Mouse (Mus musculus) midbrain, embryonic 12.5 days (tissue): ENCODE results near the gene Wdr63. TPM values are rescaled to one million over a fixed set of nuclear protein-coding genes. Genes with fewer than 3 reads are reported as not detected.

Experiments
- ATAC-seq: fragments of 200-750 bp; cut with Nextera tagmentation; 2 replicates; pipeline ENCODE4 v1.8.0; 2017; ENCODE audit warnings: low read depth, moderate TSS enrichment, moderate library complexity; ENCODE audit not compliant: low FRiP score
- H3K27ac ChIP-seq: fragments of 300-500 bp; sonication (generic); replicated peaks from 2 replicates; pipeline ENCODE4 v1.5.1; 2016; ENCODE audit warnings: mild to moderate bottlenecking
- H3K27me3 ChIP-seq: fragments of 300-500 bp; sonication (generic); 2 replicates; pipeline ENCODE4 v1.6.1; 2016; ENCODE audit warnings: mild to moderate bottlenecking
- H3K36me3 ChIP-seq: fragments of 300-500 bp; sonication (generic); 2 replicates; pipeline ENCODE4 v1.6.1; 2016
- H3K4me1 ChIP-seq: fragments of 300-500 bp; sonication (generic); 2 replicates; pipeline ENCODE4 v1.6.1; 2016
- H3K4me2 ChIP-seq: fragments of 300-500 bp; sonication (generic); replicated peaks from 2 replicates; pipeline ENCODE4 v1.6.1; 2016; ENCODE audit warnings: mild to moderate bottlenecking, moderate library complexity
- H3K4me3 ChIP-seq: fragments of 300-500 bp; sonication (generic); 2 replicates; pipeline ENCODE4 v1.5.1; 2016; ENCODE audit warnings: mild to moderate bottlenecking
- H3K9ac ChIP-seq: fragments of 300-500 bp; sonication (generic); replicated peaks from 2 replicates; pipeline ENCODE4 v1.6.1; 2016; ENCODE audit warnings: mild to moderate bottlenecking, moderate library complexity
- H3K9me3 ChIP-seq: fragments of 300-500 bp; sonication (generic); 2 replicates; pipeline ENCODE4 v1.6.1; 2016; ENCODE audit warnings: mild to moderate bottlenecking
- WGBS: fragments of 180-500 bp; shearing (Covaris S2); methylation state at CpG from one replicate; pipeline ENCODE4 v1.1.7; 2016; 5-methylcytosine and 5-hydroxymethylcytosine counted together
- polyA plus RNA-seq: library from polyadenylated mRNA; unstranded; fragments of >200 nt; fragmentation: Nextera tagmentation; extraction: Ambion mirVana; gene quantifications from 2 replicates; pipeline ENCODE4 v1.2.1, GENCODE M21; 2016

Wdr63 gene
- 0.18 and 0.34 TPM in 2 replicates for polyA plus RNA-seq

GRCm38 (mm10) chr3:146107921-146108571 lies at the start of gene Wdr63:
Gene Wdr63, minus strand, starts transcription at chr3:146108130.
- Histone ChIP-seq H3K27ac (no peak within 1 kb of the TSS), H3K36me3 (no peaks in the 10 kb centered on the region), H3K27me3 (peaks cover 5% of the 10 kb centered on the region; the same call in 1 of the 2 replicates), H3K4me1 (peaks cover 5% of the 10 kb centered on the region; the same call in 1 of the 2 replicates), H3K4me3 (peak within 1 kb of the TSS; percentile 45), H3K4me2 (peak within 1 kb of the TSS; percentile 83), H3K9ac (peak within 1 kb of the TSS; percentile 24), H3K9me3 (no peaks in the 10 kb centered on the region)
- ATAC-seq = peak; percentile 97
- 12% methylated on average over 18 of the region's 18 CpGs for WGBS

DNA sequence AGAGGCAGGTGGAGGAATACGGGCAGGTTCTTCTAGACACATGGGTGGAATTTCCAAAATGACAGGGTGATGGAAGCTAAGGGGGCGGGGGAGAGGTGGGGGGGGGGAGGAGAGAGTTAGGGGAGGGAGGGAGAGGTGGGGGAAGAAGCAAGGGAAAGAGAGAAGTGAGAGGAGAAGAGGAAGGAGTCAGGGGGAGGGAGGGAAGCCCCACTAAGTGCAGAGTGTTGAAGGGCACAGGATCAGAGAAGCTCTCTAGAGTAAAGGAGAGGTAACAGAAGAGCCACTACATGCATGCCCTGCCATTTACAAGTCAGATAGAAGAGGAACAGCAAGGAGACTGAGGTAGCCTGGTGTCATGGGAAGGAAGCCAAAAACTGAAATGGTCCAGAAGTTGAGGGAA lies 48.9 kb upstream of the Wdr63 start:
- peaks cover 24% of the 10 kb centered on the region for H3K27me3 ChIP-seq
- no peak overlapping the region for H3K4me3 ChIP-seq
- H3K4me2 ChIP-seq = no peak overlapping the region
- no peak overlapping the region for H3K27ac ChIP-seq
- WGBS = 85% methylated on average over 2 of the region's 2 CpGs
- H3K9me3 ChIP-seq = no peaks in the 10 kb centered on the region
- 0 out of 2 replicates have a peak, but pooled peaks cover 4% of the 10 kb centered on the region for H3K4me1 ChIP-seq
- no peak overlapping the region for H3K9ac ChIP-seq
- no peaks in the 10 kb centered on the region for H3K36me3 ChIP-seq
- ATAC-seq = no peak

GRCm38 (mm10) chr3:146155628-146156576 lies 48.0 kb upstream of the Wdr63 start:
- no peaks in the 10 kb centered on the region for H3K36me3 ChIP-seq
- no peak overlapping the region for H3K4me2 ChIP-seq
- no peak for ATAC-seq
- WGBS = 86% methylated on average over 13 of the region's 13 CpGs
- peaks cover 33% of the 10 kb centered on the region for H3K27me3 ChIP-seq
- H3K27ac ChIP-seq = no peak overlapping the region
- H3K4me3 ChIP-seq = no peak overlapping the region
- H3K9ac ChIP-seq = no peak overlapping the region
- H3K9me3 ChIP-seq = no peaks in the 10 kb centered on the region
- 0 out of 2 replicates have a peak, but pooled peaks cover 4% of the 10 kb centered on the region for H3K4me1 ChIP-seq

GRCm38 (mm10) chr3:146153862-146154611 lies 46.1 kb upstream of the Wdr63 start:
- WGBS = 35% methylated on average over 12 of the region's 12 CpGs
- Histone ChIP-seq H3K4me2 (peak overlapping the region; percentile 27; the same call in 1 of the 2 replicates), H3K36me3 (no peaks in the 10 kb centered on the region), H3K4me1 (peaks cover 15% of the 10 kb centered on the region), H3K27ac (no peak overlapping the region), H3K9ac (no peak overlapping the region), H3K4me3 (no peak overlapping the region), H3K27me3 (peaks cover 52% of the 10 kb centered on the region), H3K9me3 (no peaks in the 10 kb centered on the region)
- peak; percentile 69; the same call in 1 of the 2 replicates for ATAC-seq

- peaks cover 15% of the 10 kb centered on the region for H3K4me1 ChIP-seq
- no peak overlapping the region for H3K4me3 ChIP-seq
- no peak for ATAC-seq
- no peak overlapping the region for H3K4me2 ChIP-seq
- no peak overlapping the region for H3K9ac ChIP-seq
- no peaks in the 10 kb centered on the region for H3K36me3 ChIP-seq
- WGBS = 78% methylated on average over 2 of the region's 2 CpGs
- H3K9me3 ChIP-seq = no peaks in the 10 kb centered on the region
- H3K27me3 ChIP-seq = peaks cover 60% of the 10 kb centered on the region
- H3K27ac ChIP-seq = no peak overlapping the region
Observed at GRCm38 (mm10) chr3:146152913-146153312, 45.0 kb upstream of the Wdr63 start.

- peaks cover 59% of the 10 kb centered on the region for H3K27me3 ChIP-seq
- 93% methylated on average over 8 of the region's 8 CpGs for WGBS
- ATAC-seq = no peak
Observed at GRCm38 (mm10) chr3:146152348-146152747, 44.4 kb upstream of the Wdr63 start.

DNA sequence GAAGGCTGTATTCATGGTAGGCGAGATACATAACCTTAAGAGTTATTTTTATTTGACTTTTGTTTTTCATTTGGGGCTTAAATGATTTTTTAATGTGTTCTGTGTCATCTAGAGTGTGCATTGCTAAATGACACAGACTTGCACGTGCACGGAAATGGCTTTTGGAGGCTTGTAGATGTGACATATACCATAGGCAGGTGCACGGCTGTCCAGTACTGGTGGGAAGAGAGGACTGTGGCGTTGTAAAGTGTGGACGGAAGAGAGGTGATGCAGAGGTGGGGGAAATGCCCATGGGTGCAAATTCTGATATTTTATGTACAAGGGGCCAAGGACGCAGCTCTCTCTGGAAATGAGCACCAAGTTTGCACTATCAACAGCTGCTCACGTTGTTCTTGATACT lies 43.8 kb upstream of the Wdr63 start:
- H3K27me3 ChIP-seq = peaks cover 58% of the 10 kb centered on the region
- 95% methylated on average over 8 of the region's 8 CpGs for WGBS
- no peaks in the 10 kb centered on the region for H3K9me3 ChIP-seq
- no peak overlapping the region for H3K27ac ChIP-seq
- H3K4me2 ChIP-seq = no peak overlapping the region
- H3K4me3 ChIP-seq = no peak overlapping the region
- H3K9ac ChIP-seq = no peak overlapping the region
- H3K4me1 ChIP-seq = peaks cover 15% of the 10 kb centered on the region
- H3K36me3 ChIP-seq = no peaks in the 10 kb centered on the region
- no peak for ATAC-seq

More at GRCm38 (mm10) chr3:146152348-146152747, 44.4 kb upstream of the Wdr63 start:
- H3K4me2 ChIP-seq = no peak overlapping the region
- no peaks in the 10 kb centered on the region for H3K36me3 ChIP-seq
- H3K9me3 ChIP-seq = no peaks in the 10 kb centered on the region
- no peak overlapping the region for H3K9ac ChIP-seq
- peaks cover 15% of the 10 kb centered on the region for H3K4me1 ChIP-seq
- no peak overlapping the region for H3K4me3 ChIP-seq
- no peak overlapping the region for H3K27ac ChIP-seq

DNA sequence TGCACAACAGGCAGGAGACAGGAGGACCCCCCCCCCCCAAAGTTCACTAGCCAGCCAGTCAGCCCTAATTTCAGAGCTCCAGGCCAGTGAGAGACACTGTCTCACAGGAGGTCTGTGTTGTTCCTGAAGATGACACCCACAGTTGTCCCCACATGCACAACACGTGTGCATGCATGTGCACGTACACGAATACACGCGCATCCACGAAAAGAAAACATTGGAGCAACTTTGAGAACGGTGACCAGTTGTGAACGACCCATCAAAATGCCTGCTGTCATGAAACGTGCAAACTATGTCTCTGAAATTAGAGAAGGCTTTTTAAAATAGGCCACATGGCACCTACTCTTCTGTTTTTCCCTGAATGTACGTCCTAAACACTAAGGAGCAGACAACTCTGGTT lies 43.4 kb upstream of the Wdr63 start:
- Histone ChIP-seq H3K9me3 (no peaks in the 10 kb centered on the region), H3K4me3 (no peak overlapping the region), H3K27ac (no peak overlapping the region), H3K27me3 (peaks cover 56% of the 10 kb centered on the region), H3K4me2 (no peak overlapping the region), H3K36me3 (no peaks in the 10 kb centered on the region), H3K4me1 (peaks cover 15% of the 10 kb centered on the region), H3K9ac (no peak overlapping the region)
- ATAC-seq = no peak
- 94% methylated on average over 10 of the region's 10 CpGs for WGBS

DNA sequence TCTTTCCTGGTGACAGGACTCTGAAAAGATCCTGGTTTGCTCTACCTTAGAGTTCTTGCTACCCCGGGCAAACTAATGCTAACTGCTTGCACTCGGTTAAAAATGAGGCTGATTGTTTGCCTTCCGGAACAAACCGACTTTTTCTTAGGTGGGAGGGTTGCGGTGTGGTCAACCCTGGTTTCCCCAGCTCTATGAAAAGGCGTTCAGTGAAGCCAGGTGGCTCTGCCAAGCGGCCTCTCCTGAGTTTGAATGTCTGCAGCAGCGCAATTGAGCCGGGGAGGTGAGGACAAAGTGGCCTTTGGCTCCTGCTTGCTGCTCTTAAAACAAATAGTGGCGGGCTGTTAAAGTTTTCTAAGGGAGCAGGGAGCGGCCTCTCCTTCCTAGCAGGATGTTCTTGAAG lies 42.6 kb upstream of the Wdr63 start:
- no peak overlapping the region for H3K27ac ChIP-seq
- peaks cover 15% of the 10 kb centered on the region for H3K4me1 ChIP-seq
- WGBS = 31% methylated on average over 11 of the region's 11 CpGs
- peak overlapping the region; percentile 82 for H3K4me2 ChIP-seq
- H3K9ac ChIP-seq = no peak overlapping the region
- no peak for ATAC-seq
- no peaks in the 10 kb centered on the region for H3K9me3 ChIP-seq
- H3K36me3 ChIP-seq = no peaks in the 10 kb centered on the region
- H3K4me3 ChIP-seq = no peak overlapping the region
- peaks cover 53% of the 10 kb centered on the region for H3K27me3 ChIP-seq

DNA sequence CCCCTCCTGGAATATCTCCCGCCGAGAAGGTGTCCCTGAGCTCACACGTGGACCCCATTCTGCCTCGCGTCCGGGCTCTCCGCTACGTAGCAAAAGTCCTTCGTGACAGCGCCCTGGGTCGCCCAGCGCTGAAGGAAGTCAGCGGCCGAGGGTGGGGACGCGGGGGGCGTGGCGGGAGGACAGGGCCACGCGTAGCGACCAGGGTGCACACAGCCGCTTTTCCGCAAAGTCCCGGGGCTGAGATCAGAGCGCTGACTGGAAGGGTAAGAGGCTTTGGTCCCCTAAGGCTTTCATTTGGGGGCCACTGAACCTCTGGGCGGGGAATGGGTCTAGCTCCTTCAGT lies 42.1 kb upstream of the Wdr63 start:
- peak overlapping the region; percentile 44 for H3K4me3 ChIP-seq
- no peak overlapping the region for H3K27ac ChIP-seq
- WGBS = 1% methylated on average over 26 of the region's 26 CpGs
- H3K27me3 ChIP-seq = peaks cover 53% of the 10 kb centered on the region
- no peaks in the 10 kb centered on the region for H3K36me3 ChIP-seq
- peak overlapping the region; percentile 56 for H3K9ac ChIP-seq
- peaks cover 15% of the 10 kb centered on the region for H3K4me1 ChIP-seq
- no peaks in the 10 kb centered on the region for H3K9me3 ChIP-seq
- ATAC-seq = peak; percentile 63
- H3K4me2 ChIP-seq = peak overlapping the region; percentile 82

GRCm38 (mm10) chr3:146149156-146150057 lies 41.5 kb upstream of the Wdr63 start, which contains the start of gene Mcoln2:
Gene Mcoln2, plus strand, starts transcription at chr3:146149833.
- 12% methylated on average over 31 of the region's 34 CpGs for WGBS
- Histone ChIP-seq H3K9ac (peak within 1 kb of the TSS; percentile 56), H3K27me3 (peaks cover 53% of the 10 kb centered on the region)

More at GRCm38 (mm10) chr3:146149156-146150057, 41.5 kb upstream of the Wdr63 start, which contains the start of gene Mcoln2:
- Histone ChIP-seq H3K4me3 (peak within 1 kb of the TSS; percentile 44), H3K4me2 (peak within 1 kb of the TSS; percentile 82), H3K4me1 (peaks cover 15% of the 10 kb centered on the region), H3K9me3 (no peaks in the 10 kb centered on the region), H3K36me3 (no peaks in the 10 kb centered on the region), H3K27ac (no peak within 1 kb of the TSS)
- ATAC-seq = peak; percentile 55; the same call in 1 of the 2 replicates
